Mouse (Mus musculus): Measurements from ENCODE around the gene Gramd1b. TPM values are rescaled to one million over a fixed set of nuclear protein-coding genes. Genes with fewer than 3 reads are reported as not detected.

Gramd1b gene
- polyA plus RNA-seq, 1 experiment: not detected

DNA sequence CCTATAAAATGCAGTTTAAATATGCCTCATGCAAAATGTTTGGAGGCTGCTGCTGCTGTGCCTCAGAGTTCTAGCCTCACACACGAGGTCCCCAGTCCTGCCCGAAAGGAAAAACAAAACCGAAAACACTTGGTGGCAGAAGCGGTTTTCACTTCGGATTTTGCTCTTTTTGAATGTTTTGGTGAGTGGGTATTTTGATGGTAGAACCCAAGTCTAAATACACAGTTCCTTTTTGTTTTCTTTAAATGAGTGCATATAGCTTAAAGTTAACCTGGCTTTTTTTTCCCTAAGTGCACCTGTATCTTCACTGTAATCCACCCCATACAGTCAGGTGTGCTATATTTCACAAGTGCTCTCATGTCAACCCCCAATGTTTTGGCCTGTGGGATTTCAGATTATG lies 174.8 kb downstream of the Gramd1b start:
- TF ChIP-seq GATA1 (IDR thresholded peaks at IDR 0.05; ENCODE audit: low read length): no peak

DNA sequence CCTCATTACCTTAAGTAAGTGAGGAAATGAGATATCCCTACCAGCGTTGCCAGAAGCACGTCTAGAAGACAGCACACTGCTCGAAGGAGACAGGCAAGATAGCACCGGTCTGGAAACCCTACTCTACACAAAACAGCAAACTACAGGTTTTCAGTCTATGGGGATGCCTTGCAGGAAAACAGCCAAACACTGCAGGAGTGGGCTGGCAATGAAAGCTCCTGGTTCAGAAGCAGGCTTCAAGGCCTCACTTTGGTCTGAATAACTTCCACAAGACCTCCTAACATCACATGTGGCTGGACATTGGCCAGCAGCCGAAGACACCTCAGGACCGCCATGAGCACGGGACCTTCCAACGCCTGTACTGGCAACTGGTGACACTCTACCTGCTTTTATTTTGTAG lies 175.8 kb downstream of the Gramd1b start:
- no peak for TF ChIP-seq GATA1 (IDR thresholded peaks at IDR 0.05; ENCODE audit: low read length)

DNA sequence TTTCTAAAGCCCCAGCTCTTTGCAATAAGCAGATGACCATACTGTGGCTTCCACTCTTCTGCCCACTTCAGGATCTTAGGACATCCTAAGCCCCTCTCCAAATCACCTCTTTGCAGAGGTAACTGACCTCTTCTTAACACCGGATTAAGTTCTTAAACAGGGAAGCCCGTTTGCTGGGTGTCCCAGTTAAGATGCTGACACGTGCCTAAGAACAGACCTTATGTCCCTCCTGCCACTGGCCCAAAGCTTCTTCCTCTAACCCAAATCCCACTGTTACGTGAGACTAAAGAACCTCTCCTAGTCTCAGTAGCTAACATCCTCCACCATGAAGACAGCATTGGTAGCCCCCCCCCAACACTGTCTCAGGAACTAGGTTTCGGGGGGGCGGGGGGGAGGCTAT lies 177.6 kb downstream of the Gramd1b start:
- TF ChIP-seq GATA1 (IDR thresholded peaks at IDR 0.05; ENCODE audit: low read length): no peak

DNA sequence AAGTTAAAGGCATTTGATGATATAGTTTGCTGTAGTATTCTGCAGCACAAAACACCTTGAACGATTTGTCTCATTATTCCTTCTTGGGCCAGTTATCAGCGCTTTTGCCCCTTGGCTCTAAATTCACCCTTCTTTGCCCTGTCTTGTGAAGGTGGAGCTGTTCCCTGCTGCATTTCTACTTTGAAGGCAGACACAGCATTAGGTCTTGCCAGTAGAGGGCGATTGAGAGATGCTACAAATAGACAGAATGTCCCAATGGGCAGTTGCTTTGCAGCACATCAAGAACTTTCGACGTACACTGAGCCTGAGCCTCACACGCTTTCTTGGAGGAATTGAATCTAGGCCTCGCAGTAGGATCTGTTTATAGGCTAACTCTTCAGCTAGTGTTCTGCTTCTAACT lies 180.5 kb downstream of the Gramd1b start:
- TF ChIP-seq GATA1 (IDR thresholded peaks at IDR 0.05; ENCODE audit: low read length): no peak

DNA sequence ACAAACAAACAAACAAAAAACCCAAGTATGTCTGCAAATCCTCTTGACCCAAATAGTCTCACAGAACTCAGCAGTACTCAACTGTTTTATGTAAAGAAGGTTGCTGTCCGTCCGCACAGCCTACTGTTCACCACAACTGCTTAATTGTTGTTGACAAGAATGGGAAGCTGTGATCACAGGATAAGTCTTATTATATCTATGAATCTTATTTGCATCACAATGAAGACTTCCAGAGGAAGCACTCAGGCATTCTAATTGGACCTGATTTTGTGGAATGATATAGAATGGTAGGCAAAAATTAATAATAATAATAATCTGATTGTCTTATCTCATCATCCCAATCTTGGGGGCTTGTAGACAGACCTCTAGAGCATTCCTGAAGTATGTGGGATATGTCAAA lies 181.1 kb downstream of the Gramd1b start:
- TF ChIP-seq GATA1 (IDR thresholded peaks at IDR 0.05; ENCODE audit: low read length): no peak

DNA sequence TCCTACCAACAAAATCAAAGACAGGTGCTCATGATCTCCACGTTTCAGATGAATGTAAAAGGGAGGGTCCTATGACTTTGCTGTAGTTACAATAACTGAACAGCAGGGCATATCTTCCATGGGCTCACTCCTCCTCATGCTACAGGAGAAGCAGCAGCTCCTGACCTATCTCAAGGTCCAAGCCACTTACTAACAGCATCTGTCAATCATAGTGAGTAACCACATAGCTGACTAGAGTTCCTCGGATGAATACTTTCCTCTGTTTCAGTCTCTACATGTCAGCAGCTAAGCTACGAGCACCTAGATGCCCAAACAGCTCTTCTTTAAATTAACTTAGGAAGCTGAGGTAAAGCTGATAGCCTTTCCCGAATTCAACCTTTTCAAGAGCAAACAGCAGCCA lies 181.6 kb downstream of the Gramd1b start:
- no peak for TF ChIP-seq GATA1 (IDR thresholded peaks at IDR 0.05; ENCODE audit: low read length)

DNA sequence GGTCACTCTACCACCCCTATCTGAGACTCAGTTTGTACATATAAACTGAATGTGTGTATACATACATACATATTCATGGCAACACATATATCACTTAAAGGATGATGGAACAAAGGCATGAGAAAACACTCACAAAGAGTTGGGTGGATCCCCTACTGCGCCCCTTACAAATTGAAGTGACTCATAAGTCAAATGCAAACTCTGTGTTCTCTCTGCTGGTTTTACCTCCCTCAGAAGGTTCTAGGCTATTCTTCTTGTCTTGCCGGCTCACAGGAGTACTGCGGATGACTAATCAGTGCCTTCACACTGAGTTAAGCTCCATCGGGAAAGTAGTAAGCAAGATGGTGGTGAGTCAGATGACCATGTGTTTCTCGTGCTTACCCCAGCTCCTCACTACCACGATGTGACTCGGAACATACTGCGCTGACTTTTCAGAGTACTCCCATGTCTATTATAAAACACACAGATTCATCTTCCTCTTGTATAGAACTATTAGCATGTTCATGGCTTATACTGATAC lies 182.4 kb downstream of the Gramd1b start:
- TF ChIP-seq GATA1 (IDR thresholded peaks at IDR 0.05; ENCODE audit: low read length): no peak

DNA sequence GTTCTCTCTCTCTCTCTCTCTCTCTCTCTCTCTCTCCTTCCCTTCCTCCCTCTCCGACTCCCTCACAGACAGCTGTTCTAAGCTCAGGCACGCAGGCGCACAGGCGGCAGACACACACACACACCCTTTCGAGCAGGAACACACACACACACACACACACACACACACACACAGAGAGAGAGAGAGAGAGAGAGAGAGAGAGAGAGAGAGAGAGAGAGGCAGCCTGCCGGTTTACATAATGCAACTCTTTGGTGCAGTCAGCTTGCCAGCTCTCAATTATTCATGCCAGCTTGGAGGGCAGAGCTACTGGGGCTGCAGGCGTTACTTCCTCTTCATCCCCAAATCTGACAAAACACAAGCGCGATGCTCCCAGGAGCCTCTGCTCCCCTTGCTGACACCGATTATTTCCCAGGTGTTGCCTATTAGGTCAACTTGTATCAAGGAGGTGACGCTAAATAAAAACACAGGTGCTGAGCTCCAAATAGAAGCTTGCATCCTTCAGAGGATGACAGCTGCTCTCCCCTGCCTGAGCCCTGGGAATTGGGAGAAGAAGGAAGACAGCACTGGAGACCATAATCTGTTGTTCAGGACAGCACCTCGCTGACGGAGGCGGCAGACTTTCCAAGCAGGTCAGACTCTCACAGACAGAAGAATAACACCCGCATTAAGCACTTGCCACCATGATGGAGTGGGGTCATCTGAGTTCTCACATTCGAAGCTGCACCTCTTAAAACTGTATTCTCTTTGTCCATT lies 184.8 kb downstream of the Gramd1b start:
- no peak for TF ChIP-seq GATA1 (IDR thresholded peaks at IDR 0.05; ENCODE audit: low read length)

DNA sequence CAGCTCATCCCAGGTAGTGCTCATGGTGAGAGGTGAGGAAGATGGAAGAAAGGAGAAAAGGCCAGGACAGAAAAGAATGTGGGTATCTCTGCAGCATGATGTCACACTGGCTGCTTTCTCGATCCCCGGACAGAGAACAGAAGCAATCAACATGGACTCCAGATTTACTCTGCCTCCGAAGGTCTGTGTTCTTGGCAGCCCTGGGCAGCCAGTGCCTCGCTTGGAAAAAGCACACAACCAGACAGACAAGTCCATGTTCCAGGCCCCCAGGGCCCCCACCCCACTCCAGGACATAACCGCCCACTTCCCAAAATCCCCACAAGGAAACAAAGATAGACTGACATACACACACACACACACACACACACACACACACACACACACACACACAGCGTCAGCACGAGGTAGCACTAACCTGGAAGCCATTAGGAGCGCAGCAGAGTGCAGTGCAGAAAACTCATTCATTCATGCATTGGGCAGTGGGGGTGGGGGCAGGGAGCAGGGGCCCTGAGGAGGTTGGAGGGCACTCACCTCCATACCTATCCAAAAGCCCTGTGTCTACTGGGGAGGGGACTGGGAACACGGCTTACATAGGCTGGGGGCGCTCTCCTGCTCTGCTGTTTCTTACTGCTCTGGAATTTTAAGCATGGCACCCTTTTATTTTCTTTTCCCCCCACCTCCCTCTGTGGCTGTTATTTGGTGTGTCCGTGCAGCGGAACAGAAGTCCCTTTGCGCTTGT lies 185.5 kb downstream of the Gramd1b start:
- no peak for TF ChIP-seq GATA1 (IDR thresholded peaks at IDR 0.05; ENCODE audit: low read length)

DNA sequence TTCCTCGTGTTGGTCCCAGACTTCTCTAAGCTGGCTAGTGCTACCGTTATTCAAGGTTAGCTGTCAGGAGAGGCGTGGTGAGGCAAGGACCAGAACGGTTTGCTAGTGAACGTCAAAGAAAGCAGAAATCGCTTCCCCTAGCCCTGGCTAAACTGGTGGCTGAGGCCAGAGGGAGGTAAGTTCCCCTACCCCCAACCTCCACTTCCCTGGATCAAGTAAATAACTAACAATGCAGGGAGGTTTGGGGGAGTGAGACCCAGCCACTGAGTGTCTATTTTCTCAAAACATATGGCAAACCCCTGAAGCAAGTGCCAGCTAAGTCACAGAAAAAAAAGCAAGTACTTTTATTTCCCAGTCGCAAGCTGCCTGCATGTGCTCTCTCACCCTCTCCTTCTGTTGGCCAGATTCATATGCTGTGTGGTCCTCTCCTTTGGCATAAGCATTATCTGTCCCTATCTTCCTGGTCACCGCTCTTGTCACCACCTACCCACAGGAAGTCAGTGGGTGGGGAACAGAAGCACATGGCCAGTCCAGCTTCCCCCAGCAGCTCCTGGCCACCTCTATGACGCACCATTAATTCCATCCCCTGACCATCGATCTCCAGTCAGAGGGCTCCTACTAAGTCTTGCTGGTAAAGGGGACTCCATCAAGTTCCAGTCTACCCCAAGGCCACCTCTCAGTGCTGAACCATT lies 186.2 kb downstream of the Gramd1b start:
- TF ChIP-seq GATA1 (IDR thresholded peaks at IDR 0.05; ENCODE audit: low read length): no peak

DNA sequence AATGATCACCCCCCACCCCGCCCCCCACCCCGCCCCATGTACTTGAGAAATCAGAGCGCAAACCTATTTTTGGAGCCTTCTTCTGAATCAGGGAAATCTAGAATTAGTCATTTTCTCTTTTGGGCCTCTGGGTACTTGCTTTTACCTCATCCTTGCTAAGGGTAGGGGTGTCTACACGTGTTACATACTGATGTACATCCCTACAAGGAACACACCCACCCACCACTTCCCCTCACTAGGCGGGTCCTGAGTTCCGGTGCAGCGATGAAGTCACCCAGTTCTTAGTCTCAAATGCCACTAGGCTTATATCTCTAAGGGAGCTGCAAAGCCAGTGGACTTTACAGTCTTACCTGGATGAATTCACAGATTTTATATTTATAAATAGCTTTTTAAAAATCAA lies 187.4 kb downstream of the Gramd1b start:
- TF ChIP-seq GATA1 (IDR thresholded peaks at IDR 0.05; ENCODE audit: low read length): no peak

DNA sequence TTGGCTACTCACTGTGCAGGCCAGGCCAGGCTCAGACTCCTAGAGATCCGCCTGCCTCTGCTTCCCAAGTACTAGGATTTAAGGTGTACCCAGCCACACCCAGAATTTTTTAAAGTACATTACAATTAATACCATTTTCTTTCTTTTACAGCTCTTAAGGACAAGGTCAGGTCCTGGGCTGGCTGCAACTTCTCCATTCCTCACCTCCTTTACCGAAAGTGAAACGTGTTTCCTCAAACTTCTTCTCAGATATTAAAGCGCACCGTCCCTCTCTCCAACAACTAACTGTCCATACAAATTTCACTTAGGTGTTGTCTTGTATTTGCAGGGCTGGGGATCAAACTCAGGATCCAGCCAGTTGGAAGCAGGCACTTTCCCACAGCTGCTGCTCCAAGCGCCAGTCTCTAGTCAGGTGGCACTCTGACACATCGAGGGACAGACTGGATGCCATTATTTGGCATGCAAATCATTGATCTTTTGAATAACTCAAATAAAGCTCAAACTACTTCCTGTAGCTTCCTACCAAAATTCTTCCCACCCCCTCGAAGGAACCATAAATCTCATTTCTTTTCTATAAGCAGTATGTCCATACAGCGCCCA lies 188.0 kb downstream of the Gramd1b start:
- TF ChIP-seq GATA1 (IDR thresholded peaks at IDR 0.05; ENCODE audit: low read length): no peak

DNA sequence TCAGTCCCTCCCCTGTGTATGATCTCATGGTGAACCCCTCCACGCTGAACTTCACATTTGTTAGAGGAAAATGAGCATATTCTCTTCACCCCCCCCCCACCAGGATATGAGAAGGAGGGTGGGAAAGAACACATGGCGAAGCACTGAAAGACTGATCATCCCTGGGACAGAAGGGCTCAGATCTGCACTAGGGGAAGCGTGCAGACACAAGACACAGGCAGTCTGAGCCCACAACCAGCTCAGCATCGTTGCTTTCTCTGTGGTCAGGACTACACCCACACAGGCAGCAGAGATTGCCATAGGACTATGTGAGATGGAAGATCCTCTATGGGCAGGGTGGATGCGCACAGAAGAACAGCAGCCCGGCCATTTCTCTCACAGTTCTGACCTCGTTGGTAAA lies 189.1 kb downstream of the Gramd1b start:
- no peak for TF ChIP-seq GATA1 (IDR thresholded peaks at IDR 0.05; ENCODE audit: low read length)

DNA sequence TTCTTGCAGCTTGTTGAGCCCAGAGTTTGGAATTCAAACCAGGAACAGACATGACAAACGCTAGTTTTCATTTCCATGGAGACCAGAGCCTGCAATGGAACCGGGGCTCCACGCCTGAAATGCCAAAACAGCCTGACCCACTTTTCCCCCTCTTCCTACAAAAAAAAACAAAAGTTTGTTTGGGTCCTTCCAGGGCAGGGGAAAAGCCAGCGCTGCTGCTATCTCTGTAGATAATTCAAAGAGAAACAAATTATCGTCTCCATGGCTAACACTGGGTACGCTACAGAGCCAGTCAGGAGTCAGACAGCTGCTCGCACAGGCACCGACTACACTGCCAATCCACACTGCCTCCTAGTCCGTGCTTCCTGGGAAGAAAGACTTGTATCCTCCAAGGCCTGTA lies 191.6 kb downstream of the Gramd1b start:
- no peak for TF ChIP-seq GATA1 (IDR thresholded peaks at IDR 0.05; ENCODE audit: low read length)

DNA sequence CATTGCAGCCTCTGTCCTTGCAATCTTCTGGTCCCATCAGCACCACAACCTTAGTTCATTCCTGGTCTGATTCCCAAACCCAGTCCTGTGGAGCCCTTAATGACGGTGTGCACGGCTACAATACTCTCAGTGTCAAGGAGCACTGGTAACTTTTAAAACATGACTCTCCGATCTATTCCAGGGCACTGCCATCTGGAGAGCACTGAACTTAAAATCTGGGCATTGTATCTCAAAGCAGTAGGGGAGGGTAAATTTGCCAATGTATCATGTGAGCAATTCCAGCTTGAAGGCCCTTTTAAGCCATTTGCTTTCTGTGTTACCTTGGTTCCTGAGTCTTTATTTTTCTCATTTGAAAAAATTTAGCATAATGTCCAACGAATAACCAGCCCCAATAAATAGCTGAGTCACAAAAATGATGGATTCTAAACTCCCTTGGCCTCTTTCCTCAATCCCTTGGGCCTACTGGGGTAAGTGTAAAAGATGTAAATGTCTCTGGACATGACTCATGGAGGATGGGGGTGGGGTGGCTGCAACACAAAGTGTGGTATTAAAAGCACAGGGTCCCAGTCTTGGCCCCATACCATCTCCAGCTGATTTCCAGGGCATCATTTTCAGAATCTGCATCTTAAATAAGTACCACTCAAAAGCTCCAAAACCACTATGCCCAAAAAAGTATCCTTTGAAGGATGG lies 193.9 kb downstream of the Gramd1b start:
- no peak for TF ChIP-seq GATA1 (IDR thresholded peaks at IDR 0.05; ENCODE audit: low read length)

Data from G1E-ER4 (cell line).